Mouse (Mus musculus): ENCODE results near the gene Tpst2.
A peak's percentile ranks its signal among the peaks of the same experiment; 100 is the strongest.
"Not testable (repeated sequence)": the region's sequence is repeated elsewhere in the genome, so short reads cannot be mapped to it uniquely, and the experiment has no call there.

Tpst2 gene

DNA sequence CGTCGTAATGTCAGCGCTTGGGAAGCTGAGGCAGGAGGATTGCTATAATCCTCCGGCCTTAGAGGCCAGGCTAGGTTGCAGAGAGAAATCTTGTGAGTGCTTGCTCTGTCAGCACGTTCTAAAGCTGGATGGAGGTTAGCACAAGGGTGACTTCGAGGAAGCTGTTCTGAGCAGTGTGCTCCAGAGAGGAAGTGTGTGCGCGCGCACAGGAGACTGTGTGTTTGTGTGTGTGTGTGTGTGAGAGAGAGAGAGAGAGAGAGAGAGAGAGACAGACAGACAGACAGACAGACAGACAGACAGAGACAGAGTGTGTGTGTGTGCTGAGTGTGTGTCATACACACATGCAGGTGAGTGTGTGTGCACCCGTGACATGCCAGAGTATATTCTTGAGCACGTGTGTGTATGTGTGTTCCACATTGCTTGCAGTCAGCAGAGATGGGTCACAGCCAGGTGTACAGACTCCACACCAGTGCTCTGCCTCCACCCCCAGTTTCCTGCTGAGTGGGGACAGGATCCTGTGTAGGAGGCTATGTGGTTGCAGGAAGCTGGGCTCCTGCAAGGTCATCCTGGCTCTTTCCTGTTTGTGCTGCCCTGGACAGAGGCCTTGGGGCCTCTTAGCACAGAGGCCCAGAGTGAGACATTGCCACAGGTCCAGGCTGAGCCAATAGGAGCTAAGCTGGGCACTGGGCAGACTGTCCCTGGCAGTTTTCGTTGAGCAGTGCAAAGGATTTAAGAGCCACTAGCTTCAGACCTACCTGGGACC, 21.9 kb downstream of the Tpst2 start:
- DNase-seq (ENCODE audit: low spot score in 2 of 2) = no peak

DNA sequence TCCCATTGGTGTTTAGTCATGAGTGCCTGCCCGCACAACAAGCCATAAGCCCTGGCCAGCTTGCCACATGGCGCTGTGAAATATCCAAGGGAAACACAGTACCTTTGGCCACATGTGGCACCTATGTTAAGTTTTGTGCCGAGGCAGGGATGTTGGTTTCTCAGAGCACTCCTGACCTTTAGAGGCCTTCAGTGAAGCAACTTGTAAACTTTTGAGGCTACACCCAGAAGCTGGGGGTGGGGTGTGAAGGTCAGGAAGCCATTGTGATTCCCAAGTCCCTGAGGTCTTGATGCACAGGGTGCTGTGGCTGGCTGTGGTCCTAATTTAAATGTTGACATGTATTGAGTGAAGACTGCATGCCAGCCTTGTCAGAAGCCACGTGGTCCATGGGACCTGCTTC, 22.9 kb downstream of the Tpst2 start:
- DNase-seq (ENCODE audit: low spot score in 2 of 2) = no peak

DNA sequence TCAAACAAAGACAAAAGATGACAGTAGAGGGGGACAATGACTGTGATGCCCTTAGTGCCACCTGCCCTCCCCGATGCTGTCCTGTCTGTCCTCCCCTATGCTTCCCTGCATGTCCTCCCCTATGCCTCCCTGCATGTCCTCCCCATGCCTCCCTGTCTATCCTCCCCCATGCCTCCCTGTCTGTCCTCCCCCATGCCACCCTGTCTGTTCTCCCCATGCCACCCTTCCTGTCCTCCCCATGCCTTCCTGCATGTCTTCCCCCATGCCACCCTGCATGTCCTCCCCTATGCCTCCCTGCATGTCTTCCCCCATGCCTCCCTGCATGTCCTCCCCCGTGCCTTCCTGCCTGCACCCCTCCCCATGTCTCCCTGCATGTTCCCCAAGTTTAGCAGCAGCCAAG, 23.6 kb downstream of the Tpst2 start:
- DNase-seq (ENCODE audit: low spot score in 2 of 2) = no peak

DNA sequence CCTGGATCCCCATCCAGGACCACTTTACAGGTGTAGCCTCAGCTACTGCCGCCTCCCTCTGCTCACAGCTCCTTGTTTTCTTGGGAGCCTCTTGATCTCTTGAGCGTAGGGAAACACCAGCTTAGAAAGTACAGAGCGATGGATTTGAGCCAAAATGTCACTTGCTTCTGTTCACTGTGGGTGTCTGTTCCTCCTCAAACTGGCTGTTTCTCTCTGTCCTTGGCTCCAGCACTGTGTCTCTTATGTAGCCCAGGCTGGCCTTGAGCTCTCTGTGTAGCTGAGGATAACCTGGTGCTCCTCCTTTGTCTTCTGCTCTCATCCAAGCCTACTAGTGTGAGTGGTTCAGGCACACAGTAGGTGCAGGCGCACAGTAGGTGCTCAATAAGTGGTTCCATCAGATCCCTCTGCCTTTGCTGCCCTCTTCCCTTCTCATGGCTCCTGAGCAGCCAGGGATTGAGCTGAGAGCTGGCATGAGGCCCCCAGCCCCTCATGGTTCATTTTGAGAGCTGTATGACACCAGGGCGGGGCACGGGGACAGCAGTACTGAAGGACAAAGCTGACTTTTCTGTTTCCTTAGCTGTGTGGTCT, 24.3 kb downstream of the Tpst2 start:
- DNase-seq (ENCODE audit: low spot score in 2 of 2) = peak in 1 of 2 experiments; percentile 26

DNA sequence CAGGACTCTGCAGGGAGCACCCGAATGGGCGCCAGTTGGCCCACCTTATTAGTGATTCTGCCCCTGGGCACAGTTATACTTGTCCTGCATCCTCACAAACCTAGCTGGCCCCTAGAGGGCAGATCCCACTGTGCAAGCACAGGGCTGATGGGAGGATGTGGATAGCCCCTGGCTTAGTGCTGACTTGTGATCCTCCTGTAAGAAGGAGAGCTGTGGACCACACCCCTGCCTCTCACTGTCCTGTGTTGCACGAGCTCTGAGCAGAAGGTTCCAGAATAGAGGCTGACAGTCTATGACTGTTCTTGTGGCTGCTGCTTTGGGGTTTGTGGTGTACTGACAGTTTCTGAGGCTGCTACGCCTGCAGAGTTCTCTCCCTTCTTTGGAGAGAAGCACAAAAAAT, 25.2 kb downstream of the Tpst2 start:
- peak in 1 of 2 experiments; percentile 34 for DNase-seq (ENCODE audit: low spot score in 2 of 2)

DNA sequence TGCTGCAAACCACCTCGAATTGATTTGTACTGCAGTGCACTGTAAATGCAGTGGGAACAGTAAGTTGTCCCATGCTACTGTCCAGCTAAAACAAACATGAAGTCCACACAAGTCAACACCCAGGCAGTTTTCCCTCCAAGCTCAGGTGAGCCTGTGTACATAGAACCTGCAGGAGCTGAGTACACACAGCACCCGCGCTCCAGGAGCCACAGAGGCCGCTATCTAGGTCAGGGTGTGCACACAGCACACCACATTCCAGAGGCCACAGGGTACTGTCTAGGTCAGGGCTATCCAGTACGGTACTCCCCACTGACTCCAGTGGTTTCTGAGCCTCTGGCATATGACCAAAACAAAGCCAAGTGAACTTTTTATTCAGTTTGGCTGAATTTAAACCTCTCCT, 25.8 kb downstream of the Tpst2 start:
- DNase-seq (ENCODE audit: low spot score in 2 of 2) = no peak

DNA sequence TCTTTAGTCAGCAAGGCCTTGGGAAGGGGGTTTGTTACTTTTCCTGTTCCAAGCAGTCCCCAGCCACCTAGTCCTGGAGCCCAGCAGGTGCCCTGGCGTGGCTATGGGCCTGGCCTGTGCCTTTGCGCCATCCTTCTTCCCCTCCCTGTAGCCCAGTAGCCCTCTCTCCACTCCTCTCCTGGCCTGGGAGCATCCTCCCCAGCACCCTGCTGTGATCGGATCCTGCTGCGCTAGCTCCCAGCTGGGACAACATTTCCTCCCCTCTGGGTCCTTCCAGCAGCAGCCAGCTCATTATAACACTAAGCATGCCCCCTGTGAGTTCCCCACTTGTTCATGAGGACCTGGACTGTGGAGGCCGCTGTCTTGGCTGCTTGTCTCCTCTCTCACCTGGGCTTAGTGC, 29.4 kb downstream of the Tpst2 start:
- DNase-seq (ENCODE audit: low spot score in 2 of 2) = no peak

DNA sequence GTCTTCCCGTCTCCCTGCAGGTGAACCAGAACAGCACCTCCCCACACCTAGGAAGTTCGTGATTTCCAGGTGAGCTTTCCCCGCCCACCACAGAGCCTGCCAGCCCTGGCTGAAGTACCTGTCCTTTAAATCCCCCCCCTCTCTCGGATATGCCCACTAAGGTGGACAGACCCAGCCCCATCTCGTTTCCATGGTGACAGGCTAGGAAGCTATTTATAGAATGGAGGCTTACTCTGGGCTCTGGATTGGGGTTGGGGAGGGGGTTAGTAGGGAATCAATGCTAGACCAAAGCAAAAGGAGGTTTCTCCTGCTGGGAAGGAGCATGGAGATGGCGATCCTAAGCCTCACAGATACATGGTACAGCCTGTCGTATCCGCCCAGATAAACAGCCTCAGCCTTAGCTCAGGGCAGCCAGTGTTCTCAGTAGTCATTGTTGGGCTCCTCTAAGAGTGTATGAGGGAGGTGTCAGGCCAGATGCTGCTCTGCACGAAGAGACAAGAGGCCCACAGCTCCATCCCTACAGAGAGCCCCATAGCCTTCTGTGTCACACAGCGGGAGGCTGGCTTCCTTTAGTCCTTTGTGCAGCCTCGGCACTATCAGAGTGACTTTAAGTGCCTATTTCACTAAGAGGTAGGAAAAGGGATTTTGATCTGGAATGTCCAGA, 36.9 kb downstream of the Tpst2 start:
- no peak for DNase-seq (ENCODE audit: low spot score in 2 of 2)

DNA sequence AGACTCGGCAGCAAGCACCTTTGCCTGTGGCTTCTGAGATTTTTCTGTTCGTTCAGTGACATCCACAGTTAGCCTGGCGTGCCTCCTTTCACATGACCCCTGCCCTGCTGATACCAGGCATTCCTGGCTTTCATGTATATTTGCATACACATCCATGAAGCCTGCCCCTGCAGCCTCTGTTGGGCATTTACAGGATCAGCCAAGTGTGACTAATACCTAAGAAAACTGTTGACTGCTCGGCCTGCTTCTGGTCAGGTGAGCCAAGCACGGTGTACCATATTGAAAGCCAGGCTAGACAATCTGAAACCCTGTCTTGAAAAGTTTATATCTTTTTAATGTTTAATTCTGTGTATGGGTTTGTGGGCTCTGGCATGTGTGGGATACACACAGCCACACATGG, 40.0 kb downstream of the Tpst2 start:
- no peak for DNase-seq (ENCODE audit: low spot score in 2 of 2)

DNA sequence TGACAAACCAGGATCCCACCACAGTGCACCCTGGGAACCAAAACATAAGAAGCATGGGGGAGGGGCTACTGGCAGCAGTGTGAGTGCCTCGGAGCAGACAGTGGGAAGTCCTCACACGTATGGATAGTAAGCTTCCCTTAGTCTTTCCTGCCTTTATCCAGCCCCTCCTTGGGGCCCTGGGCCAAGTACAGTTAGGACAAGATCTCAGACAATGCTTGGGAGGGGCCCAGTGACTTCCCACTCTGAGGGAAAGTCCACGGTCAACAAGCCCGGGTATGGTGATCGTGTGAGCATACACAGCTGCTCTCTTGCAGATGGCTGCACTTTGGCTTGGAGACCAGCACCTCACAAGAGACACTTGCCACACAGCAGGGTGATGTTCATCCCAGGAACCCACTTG, 40.8 kb downstream of the Tpst2 start:
- DNase-seq (ENCODE audit: low spot score in 2 of 2) = no peak

DNA sequence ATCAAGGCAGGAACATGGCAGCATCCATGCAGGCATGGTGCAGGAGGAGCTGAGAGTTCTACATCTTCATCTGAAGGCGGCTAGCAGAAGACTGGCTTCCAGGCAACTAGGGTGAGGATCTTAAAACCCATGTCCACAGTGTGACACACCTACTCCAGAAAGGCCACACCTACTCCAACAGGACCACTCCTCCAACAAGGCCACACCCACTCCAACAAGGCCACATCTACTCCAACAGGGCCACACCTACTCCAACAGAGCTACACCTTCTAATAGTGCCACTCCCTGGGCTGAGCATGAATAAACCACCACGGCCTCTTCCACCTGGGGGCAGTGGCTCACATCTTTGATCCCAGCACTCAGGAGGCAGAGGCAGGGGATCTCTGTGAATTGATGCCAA, 42.9 kb downstream of the Tpst2 start:
- DNase-seq (ENCODE audit: low spot score in 2 of 2) = not testable (repeated sequence)

DNA sequence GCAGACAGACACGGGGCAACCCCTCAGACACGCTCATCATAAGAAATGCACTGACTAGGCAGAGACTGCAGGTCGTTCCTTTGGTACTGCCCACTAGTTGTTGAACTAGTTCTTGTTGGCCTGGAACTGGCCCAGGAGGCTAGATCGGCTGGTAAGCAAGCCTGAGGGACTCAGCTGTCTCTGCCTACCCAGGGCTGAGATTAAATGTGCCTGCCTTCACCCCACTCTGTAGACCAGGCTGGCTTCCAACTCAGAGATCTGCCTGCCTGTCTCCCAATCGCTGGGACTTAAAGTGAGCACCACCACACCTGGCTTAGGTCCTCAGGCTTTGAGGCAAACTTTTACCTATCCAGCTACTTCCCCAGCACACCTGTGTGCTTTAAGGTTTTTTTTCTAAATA, 43.9 kb downstream of the Tpst2 start:
- DNase-seq (ENCODE audit: low spot score in 2 of 2) = peak in 1 of 2 experiments; percentile 40

DNA sequence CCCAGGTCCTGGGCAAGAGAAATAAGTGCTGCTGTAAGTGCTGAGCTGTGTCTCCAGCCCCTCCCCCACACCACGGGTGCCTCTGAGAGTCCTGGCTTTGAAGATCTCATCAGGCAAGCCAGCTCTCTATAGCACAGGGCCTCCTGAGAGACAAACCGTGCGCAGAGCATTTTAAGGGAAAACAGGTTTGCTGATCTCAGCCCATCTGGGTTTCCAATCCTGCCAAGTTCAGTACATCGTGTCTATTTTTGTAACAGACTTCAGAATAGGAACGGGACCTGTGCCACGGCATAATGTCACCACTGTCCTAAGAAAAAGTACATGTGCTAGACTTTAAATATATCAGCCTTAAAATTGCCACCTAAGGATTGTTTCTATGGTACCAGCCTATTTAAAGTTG, 44.4 kb downstream of the Tpst2 start:
- peak; percentile 77 to 93 for DNase-seq (ENCODE audit: low spot score in 2 of 2)

DNA sequence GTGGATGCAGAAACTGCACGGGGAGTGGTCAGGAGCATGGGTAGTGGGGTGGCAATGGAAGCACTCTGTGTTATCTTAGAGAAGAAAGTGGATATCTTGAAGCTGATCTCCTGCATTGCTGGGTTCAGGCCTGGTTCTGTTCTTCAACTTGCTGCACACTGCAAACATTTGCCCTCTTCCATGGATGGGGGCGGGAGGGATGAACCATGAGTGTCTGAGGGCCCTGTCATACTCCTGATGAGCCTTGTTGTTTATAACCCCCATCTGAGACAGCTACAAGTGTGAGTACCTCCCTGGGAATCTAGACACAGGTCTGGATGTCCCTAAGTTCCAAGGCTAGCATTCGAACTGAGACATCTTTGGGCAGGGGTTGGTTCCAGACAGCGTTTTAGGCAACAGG, 44.9 kb downstream of the Tpst2 start:
- DNase-seq (ENCODE audit: low spot score in 2 of 2) = no peak

DNA sequence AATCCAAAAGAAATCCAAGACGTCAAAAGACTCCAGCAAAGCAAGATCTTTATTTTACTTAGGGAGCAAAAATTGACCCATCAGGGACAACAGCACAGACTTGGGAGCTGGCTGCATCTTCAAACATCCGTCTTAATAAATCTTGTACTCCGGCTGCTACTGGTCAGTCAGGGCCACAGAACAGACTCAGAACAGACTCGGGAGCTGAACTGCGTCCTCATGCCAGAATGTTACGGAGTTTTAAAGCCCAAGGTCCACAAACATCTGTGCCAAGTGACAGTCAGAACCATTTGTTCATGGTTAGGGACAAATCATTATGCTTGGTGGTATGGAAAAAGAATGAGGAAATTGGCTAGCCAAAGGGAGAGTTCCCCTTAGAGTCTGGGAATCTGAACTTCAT, 46.8 kb downstream of the Tpst2 start:
- no peak for DNase-seq (ENCODE audit: low spot score in 2 of 2)

DNA sequence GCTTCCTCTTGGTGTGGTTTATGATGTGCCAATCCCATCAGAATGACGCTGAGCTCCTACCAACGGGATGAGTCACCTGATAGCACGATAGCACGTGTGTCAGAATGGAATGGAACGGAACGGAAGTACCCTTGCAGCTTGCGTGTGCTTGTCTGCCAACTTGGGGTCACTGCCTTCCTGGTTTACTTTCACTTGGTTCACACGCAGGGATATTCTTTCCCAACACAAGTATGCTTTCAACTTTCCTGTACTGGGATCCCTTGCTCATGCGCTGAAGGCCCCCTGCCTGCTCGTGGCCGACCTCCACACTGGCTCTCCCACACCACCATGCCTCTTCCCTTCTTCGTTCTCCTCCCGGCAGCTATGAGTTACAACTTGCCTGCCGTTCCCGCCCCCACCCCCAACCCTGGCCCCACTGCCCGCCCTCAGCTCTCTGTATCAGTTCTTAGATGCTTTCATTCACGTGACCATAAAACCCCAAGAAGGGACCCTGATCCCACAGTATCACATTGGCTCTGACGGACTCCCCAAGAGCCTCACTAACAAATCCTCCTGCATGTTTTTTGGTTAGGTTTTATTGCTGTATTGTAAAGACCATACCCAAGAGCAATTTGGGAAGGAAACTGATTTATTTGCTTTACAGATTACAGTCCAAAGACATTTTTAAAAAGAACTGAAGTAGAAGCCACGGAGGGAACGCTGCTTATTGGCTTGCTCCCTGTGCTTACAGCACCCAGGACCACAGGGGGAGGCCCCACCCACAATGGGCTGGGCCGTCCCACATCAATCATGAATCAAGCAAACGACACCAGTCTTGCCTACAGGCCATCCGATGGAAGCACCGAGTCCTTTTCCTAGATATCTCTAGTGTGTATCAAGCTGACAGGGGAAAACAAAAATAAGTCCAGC, 48.4 kb downstream of the Tpst2 start:
- DNase-seq (ENCODE audit: low spot score in 2 of 2) = no peak

DNA sequence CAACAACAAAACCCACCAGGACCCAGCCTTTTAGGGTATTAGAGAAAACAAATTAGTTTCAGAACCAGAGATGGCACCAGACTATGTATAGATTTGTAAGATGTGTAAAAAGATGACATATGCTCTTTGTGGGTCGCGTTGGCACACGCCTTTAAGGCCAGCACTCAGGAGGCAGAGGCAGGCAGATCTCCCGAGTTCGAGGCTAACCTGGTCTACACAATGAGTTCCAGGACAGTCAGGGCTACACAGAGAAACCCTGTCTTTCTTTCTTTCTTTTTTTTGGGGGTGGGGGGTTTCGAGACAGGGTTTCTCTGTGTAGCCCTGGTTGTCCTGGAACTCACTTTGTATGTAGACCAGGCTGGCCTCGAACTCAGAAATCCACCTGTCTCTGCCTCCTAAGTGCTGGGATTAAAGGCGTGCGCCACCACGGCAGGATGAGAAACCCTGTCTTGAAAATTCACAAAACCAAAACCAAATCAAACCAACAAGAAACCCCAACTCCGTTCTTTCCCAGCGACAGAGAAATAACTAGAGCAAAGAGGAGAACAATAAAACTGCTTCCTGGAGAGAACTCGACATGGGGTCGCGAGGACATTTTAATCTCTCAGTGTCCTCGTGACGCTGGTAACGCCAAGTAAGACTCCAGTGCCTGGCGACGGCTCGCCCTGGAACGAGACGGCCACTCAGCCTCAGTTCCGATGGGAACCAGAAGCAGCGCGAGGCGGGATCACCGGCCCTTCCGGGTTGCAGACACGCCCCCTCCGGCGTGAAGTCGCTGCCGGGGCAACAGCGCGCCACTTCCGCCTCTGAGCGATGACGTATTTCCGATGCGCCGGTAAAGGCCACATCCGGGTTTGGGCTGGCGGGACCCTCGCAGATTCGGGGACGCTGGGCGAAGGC, 49.3 kb downstream of the Tpst2 start, which contains the start of gene Tfip11:
Gene Tfip11, plus strand, starts transcription at position 813 of the 900 bp plus-strand sequence.
- DNase-seq (ENCODE audit: low spot score in 2 of 2) = peak; percentile 95

DNA sequence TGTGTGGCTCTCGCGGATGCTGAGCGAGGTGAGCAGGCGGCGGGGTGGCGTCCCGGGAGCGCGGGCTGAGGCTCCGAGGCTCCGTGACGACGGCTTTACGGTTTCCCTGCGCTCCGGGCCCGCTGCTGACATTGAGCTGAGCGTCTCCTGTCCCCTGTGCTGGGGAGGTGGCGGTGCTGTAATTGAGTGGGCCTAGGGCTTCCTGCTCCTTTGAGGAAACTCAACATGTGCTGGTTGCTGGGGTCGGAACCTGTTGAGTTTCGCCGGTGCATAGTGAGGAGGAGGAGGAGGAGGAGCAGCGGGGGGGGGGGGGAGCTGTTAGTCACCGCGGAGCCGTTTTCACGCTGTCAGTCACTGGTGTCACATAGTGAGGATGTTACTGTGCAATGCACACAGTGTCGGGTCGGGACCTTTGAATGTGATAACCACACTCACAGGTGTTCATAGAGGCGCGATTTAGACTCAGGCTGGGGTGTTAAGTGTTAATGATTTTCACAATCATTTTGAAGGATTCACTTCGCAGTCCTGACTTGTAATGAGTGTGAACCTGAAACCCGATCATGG, 50.0 kb downstream of the Tpst2 start:
- no peak for DNase-seq (ENCODE audit: low spot score in 2 of 2)

DNA sequence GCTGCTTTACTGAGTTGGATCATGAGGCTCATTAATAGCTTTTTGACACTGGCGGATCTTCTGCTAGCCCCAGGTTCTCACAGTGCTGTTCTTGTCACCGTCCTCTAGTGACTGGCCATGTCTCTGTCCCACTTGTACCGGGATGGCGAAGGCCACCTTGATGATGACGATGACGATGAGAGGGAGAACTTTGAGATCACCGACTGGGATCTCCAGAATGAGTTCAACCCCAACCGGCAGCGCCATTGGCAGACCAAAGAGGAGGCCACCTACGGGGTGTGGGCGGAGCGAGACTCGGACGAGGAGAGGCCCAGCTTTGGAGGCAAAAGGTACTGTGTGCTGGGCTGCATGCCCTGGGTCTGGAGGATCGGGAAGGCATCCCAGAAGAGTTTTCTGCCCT, 51.4 kb downstream of the Tpst2 start:
- no peak for DNase-seq (ENCODE audit: low spot score in 2 of 2)

DNA sequence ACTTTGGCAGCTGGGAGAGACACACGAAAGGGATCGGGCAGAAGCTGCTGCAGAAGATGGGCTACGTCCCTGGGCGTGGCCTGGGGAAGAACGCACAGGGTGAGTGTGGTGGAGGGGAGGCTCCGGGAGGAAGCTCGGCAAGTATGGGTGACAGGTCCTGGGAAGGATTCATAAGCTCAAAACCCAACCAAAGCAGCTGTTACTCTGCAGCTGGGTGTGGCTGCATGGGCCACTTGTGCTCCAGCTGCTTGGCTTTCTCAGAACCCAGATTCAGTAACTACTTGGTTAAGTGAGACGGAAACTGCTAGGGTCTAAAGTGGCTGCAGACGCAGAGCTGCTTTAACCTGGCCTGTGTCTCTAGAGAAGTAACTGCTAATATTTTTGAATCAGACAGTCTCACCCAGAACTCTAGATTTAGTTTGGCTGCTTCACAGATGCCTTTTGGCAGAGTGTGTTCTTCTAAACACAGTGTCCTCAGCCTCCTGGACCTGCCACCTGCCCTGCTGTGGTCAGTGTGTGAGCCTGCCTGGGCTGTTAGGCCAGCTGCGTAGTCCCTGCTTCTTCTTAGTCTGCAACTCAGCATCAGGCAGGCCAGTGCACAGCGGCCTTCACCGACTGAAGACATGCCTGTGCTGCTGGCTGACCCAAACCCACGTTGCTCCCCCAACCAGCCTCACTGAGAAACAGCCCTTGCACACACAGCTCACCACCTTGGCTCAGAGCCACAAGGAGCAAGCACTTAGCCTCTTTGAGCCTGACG, 53.5 kb downstream of the Tpst2 start:
- DNase-seq (ENCODE audit: low spot score in 2 of 2) = no peak

Data from right cerebral cortex, postnatal 36 days (tissue).